Mouse (Mus musculus) adrenal gland, adult 10 weeks (tissue): ENCODE data around the gene Stk26. TPM values are rescaled to one million over a fixed set of nuclear protein-coding genes. Genes with fewer than 3 reads are reported as not detected.

Source experiments
- polyA plus RNA-seq: library from polyadenylated mRNA; stranded (reverse); fragments of 350-450 nt; fragmentation: Illumina TruSeq; extraction: RNeasy Lipid Tissue Mini Kit (QIAGEN cat#74804); gene quantifications from one replicate; pipeline ENCODE4 v1.2.3, GENCODE M21; 2014; ENCODE audit warnings: low read depth, low replicate concordance

Gene Stk26
- 15.2 TPM for polyA plus RNA-seq

DNA sequence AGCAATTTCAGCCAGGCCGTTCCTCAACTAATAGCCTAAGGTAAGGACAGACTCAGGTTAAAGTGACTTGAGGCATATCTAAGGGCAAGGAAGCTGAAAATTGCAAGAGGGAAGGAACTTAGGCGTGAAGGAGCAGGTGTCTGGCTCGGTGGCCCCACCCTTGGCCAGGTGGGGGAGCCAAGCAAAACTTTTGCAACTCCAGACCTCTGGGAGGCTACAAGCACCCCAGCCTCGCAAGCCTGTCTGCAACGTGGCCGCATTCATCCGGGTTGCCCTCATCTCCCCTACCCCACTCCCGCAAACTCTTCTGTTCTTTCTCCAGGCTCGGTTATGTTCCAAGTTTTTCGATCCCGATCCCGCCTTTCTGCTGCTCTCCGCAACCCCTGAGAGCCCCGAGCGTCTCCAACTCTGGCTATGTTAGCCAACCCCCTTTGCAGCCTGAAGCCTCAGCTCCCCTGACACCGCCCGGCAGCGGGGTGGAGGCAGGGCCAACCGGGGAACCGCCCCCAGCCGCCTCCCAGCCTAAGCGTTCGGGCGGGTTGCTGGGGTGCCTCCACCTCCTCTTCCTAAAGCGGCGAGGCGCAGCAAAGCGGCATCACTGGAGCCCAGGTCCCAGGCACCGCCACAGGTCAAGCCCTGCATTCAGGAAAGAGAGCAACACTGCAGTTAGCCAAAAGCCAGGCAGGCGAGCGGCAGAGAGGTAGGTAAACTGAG is at the start of gene Stk26:
Gene Stk26, plus strand, starts transcription at position 201 of the 714 bp plus-strand sequence.

DNA sequence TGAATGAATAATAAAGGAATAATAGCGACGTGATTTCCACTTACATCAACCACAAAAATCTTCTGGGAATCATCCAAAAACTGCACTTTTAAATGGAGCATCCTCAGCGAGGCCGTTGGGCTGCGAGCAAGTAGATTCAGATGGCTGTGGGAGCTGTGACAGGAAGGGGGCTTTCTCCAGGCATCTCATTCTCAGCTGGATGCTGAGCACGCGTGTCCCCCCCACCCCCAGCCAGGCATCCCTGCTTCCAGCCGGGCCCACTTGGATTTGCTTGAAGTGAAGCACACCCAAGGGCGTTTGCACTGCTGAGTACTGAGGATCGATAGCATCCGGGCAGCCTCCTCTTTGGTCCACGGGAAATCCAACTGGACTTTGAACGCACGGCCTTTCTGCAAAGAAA is 101.8 kb downstream of the Stk26 start, which contains the start of gene Frmd7:
Gene Frmd7, minus strand, starts transcription at position 101 of the 400 bp plus-strand sequence.

Other genes with a start within 250 kb of the Stk26 start
- gene Frmd7, start 101.7 kb downstream of the Stk26 start, polyA plus RNA-seq: not detected
- gene Rap2c, start 177.0 kb downstream of the Stk26 start, polyA plus RNA-seq: 115 TPM